ENCODE assay signal across 17 mouse cellular contexts in the genomic region with DNA sequence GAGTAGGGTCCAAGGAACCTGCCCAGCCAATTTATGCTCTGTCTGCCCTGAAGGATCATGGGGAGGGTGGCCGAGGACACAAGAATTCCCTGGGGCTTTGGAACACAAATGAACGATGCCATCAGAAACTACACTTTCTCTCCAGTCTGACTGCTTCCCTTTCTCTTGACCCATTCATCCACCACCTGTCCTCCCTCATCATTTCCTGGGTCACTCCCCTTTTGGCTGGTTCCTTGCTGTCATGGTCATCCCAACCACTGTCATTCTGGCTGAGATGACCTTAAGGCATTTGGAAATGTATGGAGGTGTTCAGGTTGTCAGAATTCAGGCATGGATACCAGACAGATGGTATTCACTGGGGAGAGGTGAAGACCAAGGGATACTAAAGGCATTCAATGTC.
"Had no signal": no experiment of that assay in that cellular context is flagged by ENCODE, and none has a peak within 500 bp of the region (broad histone marks: within the 10 kb centered on the region; RNA-seq: fewer than 3 reads in every experiment).

No protein-coding gene starts in this region.

- H3K9me3 ChIP-seq: midbrain, embryonic 10.5 days; midbrain, embryonic 12.5 days; neural tube, embryonic 13.5 days; neural tube, embryonic 15.5 days had no signal

- H3K9ac ChIP-seq: lung, embryonic 14.5 days; midbrain, embryonic 12.5 days; neural tube, embryonic 13.5 days; neural tube, embryonic 15.5 days had no signal

- H3K36me3 ChIP-seq: midbrain, embryonic 10.5 days; midbrain, embryonic 12.5 days had no signal

- DNase-seq: lung, adult 18-20 months; lung, embryonic 14.5 days; lung, postnatal 10 days; lung, postnatal 4 days; midbrain, embryonic 14.5 days; retina, postnatal 1 day; right cerebral cortex, adult 18-20 months; right cerebral cortex, postnatal 25 days; right cerebral cortex, postnatal 4 days; spleen, adult 18-20 months; thymus, adult 18-20 months; thymus, postnatal 14 days; thymus, postnatal 36 days had no signal

- H3K27me3 ChIP-seq: midbrain, embryonic 12.5 days; neural tube, embryonic 13.5 days; neural tube, embryonic 15.5 days had no signal

- H3K4me3 ChIP-seq: midbrain, embryonic 10.5 days; midbrain, embryonic 12.5 days; neural tube, embryonic 13.5 days; neural tube, embryonic 15.5 days had no signal

- H3K27ac ChIP-seq: midbrain, embryonic 10.5 days; midbrain, embryonic 12.5 days; neural tube, embryonic 13.5 days; neural tube, embryonic 15.5 days had no signal

- H3K4me2 ChIP-seq: lung, embryonic 14.5 days; midbrain, embryonic 12.5 days; neural tube, embryonic 13.5 days; neural tube, embryonic 15.5 days had no signal
